Mouse (Mus musculus) heart, postnatal 0 days (tissue): ENCODE measurements around the gene Cux1. TPM values are rescaled to one million over a fixed set of nuclear protein-coding genes. Genes with fewer than 3 reads are reported as not detected.

Experiments
- ATAC-seq: fragments of 200-750 bp; cut with Nextera tagmentation; 2 replicates; pipeline ENCODE4 v1.8.0; 2017; ENCODE audit warnings: low read depth, moderate number of reproducible peaks, moderate library complexity; ENCODE audit not compliant: insufficient read depth
- DNase-seq: peaks from one replicate; pipeline ENCODE4 v3.0.0-alpha.2; 2016; ENCODE audit warnings: low spot score
- H3K27ac ChIP-seq: fragments of 300-500 bp; sonication (generic); 2 replicates; pipeline ENCODE4 v1.5.1; 2014; ENCODE audit warnings: low read depth, mild to moderate bottlenecking
- H3K27me3 ChIP-seq: fragments of 300-500 bp; sonication (generic); 2 replicates; pipeline ENCODE4 v1.6.1; 2014; ENCODE audit warnings: low read length, mixed read lengths; ENCODE audit not compliant: control insufficient read depth, insufficient read depth
- H3K36me3 ChIP-seq: fragments of 300-500 bp; sonication (generic); replicated peaks from 2 replicates; pipeline ENCODE4 v1.6.1; 2014; ENCODE audit warnings: low read length, mixed read lengths; ENCODE audit not compliant: control insufficient read depth, insufficient read depth
- H3K4me1 ChIP-seq: fragments of 300-500 bp; sonication (generic); 2 replicates; pipeline ENCODE4 v1.6.1; 2014; ENCODE audit warnings: antibody characterized with exemption; ENCODE audit not compliant: control insufficient read depth, insufficient read depth
- H3K4me2 ChIP-seq: fragments of 300-500 bp; sonication (generic); 2 replicates; pipeline ENCODE4 v1.6.1; 2014; ENCODE audit warnings: low read depth, mild to moderate bottlenecking, low read length, moderate library complexity
- H3K4me3 ChIP-seq: fragments of 300-500 bp; sonication (generic); 2 replicates; pipeline ENCODE4 v1.5.1; 2014; ENCODE audit warnings: low read depth, low read length
- H3K9ac ChIP-seq: fragments of 300-500 bp; sonication (generic); replicated peaks from 2 replicates; pipeline ENCODE4 v1.6.1; 2014; ENCODE audit warnings: low read depth, low read length, mixed read lengths
- H3K9me3 ChIP-seq: fragments of 300-500 bp; sonication (generic); replicated peaks from 2 replicates; pipeline ENCODE4 v1.6.1; 2016; ENCODE audit warnings: low read length; ENCODE audit not compliant: control insufficient read depth
- CTCF ChIP-seq: IDR thresholded peaks from 2 replicates; pipeline ENCODE4 v1.5.1; 2016; ENCODE audit warnings: antibody characterized with exemption, control low read depth, low read depth
- EP300 ChIP-seq: IDR thresholded peaks from 2 replicates; pipeline ENCODE4 v1.6.1; 2016; ENCODE audit warnings: antibody characterized with exemption, low read depth
- WGBS: fragments of 180-500 bp; shearing (Covaris S2); extraction: QIAGEN DNeasy Blood & Tissue Kit; methylation state at CpG from one replicate; pipeline ENCODE4 v1.1.7; 2014; 5-methylcytosine and 5-hydroxymethylcytosine counted together
- polyA plus RNA-seq: library from polyadenylated mRNA; unstranded; fragments of >200 nt; fragmentation: Nextera tagmentation; extraction: Ambion mirVana; gene quantifications from 2 replicates; pipeline ENCODE4 v1.2.1, GENCODE M21; 2015
- total RNA-seq: library from RNA; depleted of rRNA; stranded (reverse); fragments of >200 nt; gene quantifications from 2 replicates; pipeline ENCODE4 v1.2.3, GENCODE M21; 2014; ENCODE audit warnings: low replicate concordance

Gene Cux1
- total and polyA plus RNA-seq, 2 experiments from 2014 or later: 50.7 to 89.5 TPM

DNA sequence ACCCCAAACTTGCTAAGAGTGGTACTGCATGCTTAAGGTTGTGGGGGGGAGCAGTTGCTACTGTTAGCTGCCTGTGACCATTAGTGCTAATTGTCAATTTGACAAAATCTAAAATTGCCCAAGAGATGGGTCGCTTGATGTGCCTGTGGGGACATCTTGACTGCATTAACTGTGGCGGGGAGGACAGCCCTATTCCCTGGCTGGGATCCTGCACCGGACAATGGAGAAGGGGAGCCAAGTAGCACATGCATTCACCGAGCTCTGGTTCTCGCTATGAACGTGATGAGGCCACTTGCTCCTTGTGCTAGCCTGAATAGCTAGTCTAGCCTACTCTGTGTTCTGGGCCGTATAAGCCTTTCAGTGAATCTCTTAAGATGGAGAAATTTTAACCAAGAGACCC is 72.4 kb downstream of the Cux1 start:
- H3K4me1 ChIP-seq: peaks cover 13% of the 10 kb centered on the region
- no peak overlapping the region for H3K9ac ChIP-seq
- no peaks in the 10 kb centered on the region for H3K27me3 ChIP-seq
- ATAC-seq (no peak), DNase-seq (no peak)
- H3K4me3 ChIP-seq: no peak overlapping the region
- 82% methylated on average over 7 of the region's 7 CpGs for WGBS
- H3K36me3 ChIP-seq: no peaks in the 10 kb centered on the region
- no peak overlapping the region for H3K27ac ChIP-seq
- H3K9me3 ChIP-seq: no peaks in the 10 kb centered on the region
- TF ChIP-seq CTCF: no peak
- no peak for TF ChIP-seq EP300
- H3K4me2 ChIP-seq: no peak overlapping the region

GRCm38 (mm10) chr5:136494288-136494687 is 73.0 kb downstream of the Cux1 start:
- Histone ChIP-seq H3K4me1 (peaks cover 15% of the 10 kb centered on the region), H3K4me2 (no peak overlapping the region), H3K27me3 (no peaks in the 10 kb centered on the region), H3K4me3 (no peak overlapping the region), H3K27ac (no peak overlapping the region), H3K36me3 (no peaks in the 10 kb centered on the region), H3K9me3 (no peaks in the 10 kb centered on the region), H3K9ac (no peak overlapping the region)
- ATAC-seq (no peak), DNase-seq (no peak)
- no peak for TF ChIP-seq EP300
- WGBS: 86% methylated on average over 2 of the region's 2 CpGs

DNA sequence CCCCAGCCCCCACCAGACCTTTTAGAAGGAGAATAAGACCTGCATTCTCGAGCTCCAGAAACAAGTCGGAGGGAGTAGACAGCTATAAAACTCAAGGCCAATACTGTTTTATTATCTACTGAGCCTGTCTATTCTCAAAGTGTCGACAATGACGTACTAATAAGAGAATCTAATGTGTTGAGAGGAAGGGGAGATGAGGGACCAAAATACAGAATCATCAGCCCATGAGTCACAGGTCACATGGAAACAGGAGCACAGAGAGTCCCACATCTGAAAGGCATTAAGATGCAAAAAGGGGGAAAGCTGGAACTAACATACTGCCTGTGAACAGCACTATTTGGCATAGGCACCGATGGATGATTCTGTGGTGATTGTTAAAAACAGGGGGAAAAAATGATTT is 77.8 kb downstream of the Cux1 start:
- Histone ChIP-seq H3K4me1 (peaks cover 21% of the 10 kb centered on the region), H3K36me3 (peaks cover 12% of the 10 kb centered on the region), H3K27me3 (no peaks in the 10 kb centered on the region), H3K9me3 (no peaks in the 10 kb centered on the region), H3K9ac (no peak overlapping the region), H3K4me2 (no peak overlapping the region), H3K27ac (no peak overlapping the region), H3K4me3 (no peak overlapping the region)
- WGBS: 50% methylated on average over 5 of the region's 5 CpGs
- ATAC-seq: no peak
- no peak for DNase-seq
- TF ChIP-seq CTCF: no peak
- no peak for TF ChIP-seq EP300

- Histone ChIP-seq H3K4me1 (peaks cover 17% of the 10 kb centered on the region), H3K9me3 (no peaks in the 10 kb centered on the region), H3K27me3 (no peaks in the 10 kb centered on the region), H3K4me2 (no peak overlapping the region), H3K9ac (no peak overlapping the region), H3K4me3 (no peak overlapping the region), H3K36me3 (peaks cover 15% of the 10 kb centered on the region), H3K27ac (no peak overlapping the region)
- DNase-seq: no peak
- WGBS: 64% methylated on average over 3 of the region's 3 CpGs
- no peak for ATAC-seq
- TF ChIP-seq CTCF (no peak), EP300 (no peak)
These were observed 78.6 kb downstream of the Cux1 start for GRCm38 (mm10) chr5:136488721-136489120.

- H3K27me3 ChIP-seq: no peaks in the 10 kb centered on the region
- peaks cover 17% of the 10 kb centered on the region for H3K4me1 ChIP-seq
- H3K9me3 ChIP-seq: no peaks in the 10 kb centered on the region
- no peak overlapping the region for H3K9ac ChIP-seq
- TF ChIP-seq CTCF (no peak), EP300 (no peak)
- no peak overlapping the region for H3K4me3 ChIP-seq
- H3K4me2 ChIP-seq: no peak overlapping the region
- H3K27ac ChIP-seq: no peak overlapping the region
- DNase-seq: no peak
- H3K36me3 ChIP-seq: peaks cover 15% of the 10 kb centered on the region
- 59% methylated on average over 1 of the region's 1 CpGs for WGBS
- ATAC-seq: no peak
These were observed 79.1 kb downstream of the Cux1 start for GRCm38 (mm10) chr5:136488223-136488622.

DNA sequence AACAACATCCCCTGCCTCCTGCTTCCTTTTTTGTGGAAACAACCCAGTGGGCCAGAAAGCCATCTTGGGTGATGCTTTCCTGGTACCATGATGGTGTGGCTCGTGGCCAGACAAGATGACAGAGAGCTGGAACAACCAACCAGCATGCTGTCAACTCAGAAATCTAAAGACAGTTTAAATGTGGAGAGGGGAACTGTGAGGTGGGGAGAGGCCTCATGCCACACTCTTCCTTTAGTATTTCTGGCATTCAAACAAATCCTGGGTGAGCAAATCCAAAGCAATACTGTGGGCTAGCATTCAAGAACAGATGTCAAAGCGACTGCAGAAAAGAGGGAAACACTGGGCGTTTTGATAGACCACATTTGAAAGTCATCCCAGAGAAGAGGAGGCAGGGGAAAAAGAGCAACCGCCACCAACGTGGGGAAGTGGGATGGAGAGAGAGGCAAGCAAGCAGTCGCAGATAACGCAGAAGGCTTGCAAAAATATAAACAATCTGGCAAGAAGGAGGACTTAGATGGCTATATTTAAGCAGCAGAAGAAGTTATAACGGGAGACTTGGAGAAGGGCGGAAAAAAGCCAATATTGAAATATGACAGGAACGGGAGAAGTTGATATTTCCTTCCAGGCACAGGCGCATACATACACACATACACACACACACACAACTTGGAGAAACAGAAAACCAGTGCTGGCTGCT is 79.7 kb downstream of the Cux1 start:
- 48% methylated on average over 11 of the region's 11 CpGs for WGBS
- Histone ChIP-seq H3K36me3 (peaks cover 15% of the 10 kb centered on the region), H3K4me2 (no peak overlapping the region), H3K9ac (no peak overlapping the region), H3K4me3 (no peak overlapping the region), H3K9me3 (no peaks in the 10 kb centered on the region), H3K27me3 (no peaks in the 10 kb centered on the region), H3K4me1 (peaks cover 22% of the 10 kb centered on the region), H3K27ac (no peak overlapping the region)
- DNase-seq (no peak), ATAC-seq (no peak)
- TF ChIP-seq CTCF (no peak), EP300 (no peak)
